Mouse (Mus musculus): ENCODE measurements around the gene Slc39a11.

Slc39a11 gene

DNA sequence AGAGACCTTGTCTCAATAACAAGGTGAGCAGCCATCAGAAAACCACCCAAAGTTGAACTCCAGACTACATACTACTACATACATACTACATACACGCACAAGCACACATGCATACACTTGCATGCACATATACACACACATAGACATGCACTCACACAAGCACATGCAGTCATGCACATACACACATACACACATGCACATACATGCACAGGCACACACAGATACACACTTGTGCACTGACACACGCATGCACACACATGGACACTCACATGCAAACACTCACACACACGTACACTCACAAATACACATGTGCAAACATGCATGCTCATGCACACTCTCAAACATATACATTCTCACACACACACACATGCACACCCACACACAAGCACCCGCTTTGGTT is 242.4 kb downstream of the Slc39a11 start:
- DNase-seq (ENCODE audit: low spot score in 2 of 2): no peak

DNA sequence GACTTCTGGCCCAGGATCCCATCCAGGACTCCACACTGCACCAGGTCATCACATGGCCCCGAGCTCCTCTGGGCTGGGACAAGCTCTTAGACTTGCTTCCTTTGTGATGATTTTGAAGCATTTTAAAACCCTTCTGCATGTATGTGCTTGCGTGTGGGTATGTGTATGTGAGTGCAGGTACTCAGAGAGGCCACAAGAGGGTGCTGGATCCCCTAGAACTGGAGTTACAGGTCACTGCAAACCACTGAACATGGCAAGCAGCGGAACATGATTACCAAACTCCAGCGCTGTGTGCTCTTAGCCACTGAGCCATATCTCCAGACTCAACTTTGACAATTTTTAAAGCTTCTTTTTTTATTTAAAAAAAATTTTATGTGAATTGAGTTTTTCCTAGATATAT is 249.0 kb downstream of the Slc39a11 start:
- DNase-seq (ENCODE audit: low spot score in 2 of 2): no peak

DNA sequence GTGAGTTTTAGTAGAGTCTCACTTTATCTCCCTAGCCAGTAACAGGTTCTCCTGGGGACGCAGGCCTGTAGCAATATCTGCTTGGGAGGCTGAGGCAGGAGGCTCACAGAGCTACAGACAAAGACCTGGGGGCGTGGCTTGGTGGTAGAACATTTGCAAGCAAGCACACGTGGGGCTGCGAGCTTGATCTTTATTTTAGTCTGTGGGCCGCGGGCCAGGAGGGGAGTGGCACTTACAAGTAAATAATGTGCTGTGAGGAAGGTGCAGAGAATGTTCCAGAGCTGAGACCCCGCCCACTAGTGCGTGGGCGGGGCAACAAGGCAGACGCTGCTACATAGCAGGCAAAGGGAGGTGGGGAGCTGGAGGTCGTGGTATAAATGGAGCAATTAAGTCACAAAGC is 250.3 kb downstream of the Slc39a11 start:
- DNase-seq (ENCODE audit: low spot score in 2 of 2): no peak

DNA sequence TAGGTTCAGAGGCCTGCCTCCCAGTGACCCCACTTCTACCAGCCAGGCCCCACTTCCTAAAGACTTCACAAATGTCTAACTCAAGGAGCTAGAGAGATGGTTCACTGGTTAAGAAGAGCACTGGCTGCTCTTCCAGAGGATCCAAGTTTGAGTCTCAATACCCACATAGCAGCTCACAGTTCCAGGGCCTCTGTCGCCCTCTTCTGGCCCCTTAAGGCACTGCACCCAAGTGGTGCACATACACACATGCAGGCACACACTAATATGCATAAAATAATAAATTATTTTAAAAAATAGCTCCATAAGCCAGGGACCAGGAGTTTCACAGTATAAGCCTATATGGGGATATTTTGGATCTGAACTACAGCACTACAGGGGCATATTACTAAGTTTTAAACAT is 252.5 kb downstream of the Slc39a11 start:
- DNase-seq (ENCODE audit: low spot score in 2 of 2): no peak

DNA sequence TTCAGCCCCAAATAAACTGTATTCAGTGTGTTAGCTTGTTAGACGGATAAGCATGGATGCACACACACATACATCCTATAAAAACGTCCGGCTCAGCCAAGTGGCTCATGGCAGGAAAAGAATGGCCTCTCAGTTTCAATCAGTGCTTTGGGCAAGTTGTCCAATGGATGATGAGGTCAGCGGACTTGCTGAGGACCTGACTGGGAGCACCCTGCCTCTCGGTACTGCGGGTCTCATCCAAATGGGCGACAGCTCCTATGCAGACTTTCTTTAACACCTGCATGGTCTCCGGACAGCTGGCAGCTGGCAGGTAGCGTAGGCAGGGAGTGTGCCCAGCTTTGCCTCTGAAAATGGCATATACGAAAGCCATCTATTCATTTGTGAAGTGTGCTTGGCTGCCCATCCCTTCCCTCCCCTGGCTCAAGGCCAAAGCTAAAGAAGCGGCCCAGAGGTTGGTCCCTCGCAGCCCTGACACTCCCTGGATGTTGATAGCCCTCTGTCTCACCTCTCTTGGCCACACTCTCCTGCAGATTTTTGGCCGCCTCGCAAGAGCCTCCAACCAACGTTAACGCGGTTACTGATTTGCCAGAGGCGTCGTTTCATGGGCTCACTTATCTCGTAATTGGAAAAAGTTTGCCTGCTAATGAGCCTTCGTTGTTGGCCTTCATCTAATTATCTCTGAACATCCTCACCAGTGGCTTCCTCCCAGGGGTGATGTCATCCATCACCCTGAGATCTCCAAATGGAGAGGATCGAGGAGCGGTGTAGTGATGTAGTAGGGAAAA is 256.3 kb downstream of the Slc39a11 start:
- no peak for DNase-seq (ENCODE audit: low spot score in 2 of 2)

DNA sequence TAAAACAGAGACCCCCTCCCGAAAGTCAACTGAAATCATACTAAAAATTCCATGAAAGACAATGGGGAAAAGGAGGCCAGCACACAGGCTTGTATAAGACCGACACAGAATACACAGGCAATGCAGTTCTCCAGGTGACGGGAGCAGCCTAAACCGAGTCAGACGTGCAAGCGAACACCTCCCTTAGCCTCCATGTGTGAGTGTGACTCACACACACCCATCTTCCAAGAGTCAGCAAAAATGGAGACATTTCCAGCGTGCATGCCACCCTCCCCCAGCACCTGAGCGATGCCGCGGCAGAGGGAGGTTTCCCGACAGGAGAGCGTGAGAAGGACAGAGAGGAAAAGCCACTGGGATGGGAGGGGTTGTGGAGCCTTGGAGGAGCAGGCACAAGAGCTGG is 258.2 kb downstream of the Slc39a11 start:
- no peak for DNase-seq (ENCODE audit: low spot score in 2 of 2)

DNA sequence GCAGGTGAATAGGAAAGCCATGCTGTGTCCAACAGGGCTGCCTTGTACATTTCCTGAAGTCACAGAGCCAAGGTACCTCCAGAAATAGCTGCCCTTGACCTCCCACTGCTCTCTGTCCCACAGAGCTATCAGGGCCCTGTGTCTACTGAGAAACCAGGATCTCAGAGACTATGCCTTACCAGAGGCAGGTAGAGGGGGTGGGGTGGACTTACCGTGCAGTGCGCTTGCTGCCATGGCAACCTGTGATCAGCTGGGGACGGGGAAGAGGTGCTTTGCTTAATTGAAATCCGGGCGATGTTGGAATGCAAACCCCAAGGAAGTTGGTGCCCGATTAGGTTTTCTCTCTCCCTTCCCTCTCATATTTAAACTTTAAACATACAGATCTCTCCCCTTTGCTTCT is 260.2 kb downstream of the Slc39a11 start:
- DNase-seq (ENCODE audit: low spot score in 2 of 2): no peak

DNA sequence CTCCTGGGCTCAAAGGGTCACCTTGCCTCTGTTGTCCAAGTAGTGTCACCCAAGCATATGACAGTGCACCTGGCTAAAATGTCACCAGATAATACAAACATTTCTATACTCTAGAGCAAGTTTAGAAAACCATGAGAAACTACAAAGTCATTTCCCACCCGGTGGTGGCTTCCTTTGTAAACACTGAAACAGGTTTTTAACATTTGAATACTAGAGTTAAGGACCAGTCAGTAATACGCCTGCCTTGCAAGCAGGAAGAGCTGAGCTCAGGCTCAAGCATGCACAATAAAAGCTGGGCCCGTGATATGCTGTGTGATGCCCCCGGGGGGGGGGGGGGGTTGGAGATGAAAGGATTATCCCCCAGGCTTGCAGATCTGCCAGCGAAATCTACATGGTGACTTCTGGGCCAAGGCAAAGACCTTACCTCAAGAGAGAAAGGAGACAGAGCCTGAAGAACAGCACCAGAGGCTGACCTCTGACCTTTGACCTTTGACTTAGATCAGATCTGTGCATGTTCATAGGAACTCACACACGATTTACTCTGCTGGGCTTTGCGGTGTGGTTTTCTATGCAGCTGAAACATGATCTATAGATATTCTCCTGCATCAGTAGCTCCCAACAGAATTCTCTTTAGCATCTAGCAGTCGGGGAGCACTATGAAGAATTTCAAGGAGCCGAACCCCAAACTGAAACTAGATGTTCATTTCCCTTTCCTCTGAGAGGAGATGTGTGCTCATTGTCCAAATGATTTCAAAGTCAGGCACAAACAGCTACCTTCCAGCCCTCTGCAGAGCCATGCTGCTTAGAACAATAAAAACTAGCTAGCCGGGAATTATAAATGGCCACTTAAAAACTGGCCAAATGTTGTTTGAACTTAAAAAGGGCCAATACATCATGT is 267.0 kb downstream of the Slc39a11 start:
- no peak for DNase-seq (ENCODE audit: low spot score in 2 of 2)

DNA sequence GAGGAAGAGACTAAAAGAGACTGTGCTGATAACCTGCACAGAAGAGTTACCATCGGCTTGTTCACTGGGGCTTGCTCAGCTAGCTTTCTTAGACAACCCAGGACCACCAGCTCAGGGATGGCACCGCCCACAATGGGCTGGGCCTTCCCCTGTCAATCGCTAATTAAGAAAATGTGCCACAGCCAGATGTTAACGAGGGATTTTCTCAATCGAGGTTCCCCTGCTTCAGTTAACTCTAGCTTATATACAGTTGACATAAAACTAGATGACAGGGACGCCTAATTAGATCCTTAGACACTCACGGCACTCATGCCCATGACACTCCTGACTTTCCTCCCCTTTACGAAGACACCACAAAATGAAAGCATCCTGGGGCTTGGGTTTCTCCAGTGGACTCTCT is 268.3 kb downstream of the Slc39a11 start:
- no peak for DNase-seq (ENCODE audit: low spot score in 2 of 2)

DNA sequence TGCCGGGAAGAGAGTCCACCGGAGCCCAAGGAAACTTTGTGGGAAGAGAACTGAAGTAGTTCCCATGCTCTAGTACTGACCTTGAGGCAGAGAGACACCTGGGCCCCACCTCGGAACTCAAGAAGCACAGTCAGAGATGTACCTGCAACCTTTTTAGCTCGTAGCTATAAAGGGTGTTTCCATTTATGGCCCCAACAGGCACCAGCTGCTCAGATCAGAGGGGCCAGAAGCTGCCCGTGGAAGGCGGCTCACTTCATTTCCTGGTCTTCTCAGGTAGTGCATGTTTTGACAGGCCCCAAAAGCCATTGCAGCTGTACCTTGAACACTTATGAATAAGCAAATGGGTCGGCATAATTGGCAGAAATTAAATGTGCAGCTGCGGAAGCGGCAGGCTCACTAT is 271.0 kb downstream of the Slc39a11 start:
- peak in 1 of 2 experiments; percentile 3 for DNase-seq (ENCODE audit: low spot score in 2 of 2)

DNA sequence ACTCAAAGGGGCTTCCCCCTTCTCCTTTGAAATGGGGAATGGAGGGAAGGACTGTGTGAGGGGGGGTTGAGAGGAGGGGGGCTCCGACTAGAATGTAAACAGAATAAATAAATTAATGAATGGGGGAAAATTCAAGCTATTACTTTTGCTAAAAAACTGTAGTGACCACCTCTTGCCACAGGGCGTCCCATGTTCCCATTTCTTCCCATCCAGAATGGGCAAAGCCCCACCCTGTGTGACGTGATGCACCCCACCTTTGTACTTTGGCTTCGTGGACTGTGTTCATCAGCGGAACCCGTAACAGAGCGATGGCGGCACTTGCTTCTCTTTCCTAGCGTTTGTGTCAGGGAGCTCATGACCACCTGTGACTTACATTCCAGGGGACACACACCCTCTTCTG is 273.8 kb downstream of the Slc39a11 start:
- DNase-seq (ENCODE audit: low spot score in 2 of 2): no peak

DNA sequence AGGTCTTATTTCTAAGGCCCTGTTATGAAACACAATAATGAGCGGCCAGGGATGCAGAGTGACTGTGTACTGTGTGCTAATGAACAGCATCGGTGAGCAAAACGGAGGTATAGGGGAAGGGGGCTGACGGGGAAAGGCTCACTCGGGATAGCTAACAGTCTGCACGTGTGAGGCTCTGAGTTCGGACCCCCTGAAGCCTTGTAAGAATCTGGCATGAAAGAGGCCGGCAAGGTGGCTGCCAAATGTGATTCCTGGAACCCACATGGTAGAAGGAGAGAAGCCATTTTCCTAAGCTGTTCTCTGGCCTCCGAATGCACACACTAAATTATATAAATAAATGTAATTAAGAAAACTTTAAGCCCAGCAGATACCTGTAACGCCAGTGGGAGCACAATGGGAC is 276.0 kb downstream of the Slc39a11 start:
- DNase-seq (ENCODE audit: low spot score in 2 of 2): no peak

DNA sequence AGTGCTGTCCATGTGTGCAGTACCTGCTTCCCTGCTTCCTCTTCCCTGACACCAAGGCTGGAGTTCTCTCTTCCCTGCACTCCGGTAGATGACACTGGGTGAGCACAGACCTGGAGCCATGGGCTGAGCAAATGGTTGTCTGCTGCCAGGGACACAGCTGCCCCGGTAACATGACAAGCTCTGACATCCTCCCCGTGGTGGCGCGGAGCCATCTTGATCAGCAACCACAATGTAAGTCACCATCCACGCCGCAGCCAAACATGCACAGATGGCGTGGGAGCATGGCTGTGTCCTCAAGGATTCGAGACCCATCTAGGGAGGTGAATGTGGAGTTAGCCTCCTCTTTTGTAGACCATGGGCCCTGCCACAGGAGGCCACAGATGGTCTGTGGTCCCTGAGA is 276.5 kb downstream of the Slc39a11 start:
- no peak for DNase-seq (ENCODE audit: low spot score in 2 of 2)

DNA sequence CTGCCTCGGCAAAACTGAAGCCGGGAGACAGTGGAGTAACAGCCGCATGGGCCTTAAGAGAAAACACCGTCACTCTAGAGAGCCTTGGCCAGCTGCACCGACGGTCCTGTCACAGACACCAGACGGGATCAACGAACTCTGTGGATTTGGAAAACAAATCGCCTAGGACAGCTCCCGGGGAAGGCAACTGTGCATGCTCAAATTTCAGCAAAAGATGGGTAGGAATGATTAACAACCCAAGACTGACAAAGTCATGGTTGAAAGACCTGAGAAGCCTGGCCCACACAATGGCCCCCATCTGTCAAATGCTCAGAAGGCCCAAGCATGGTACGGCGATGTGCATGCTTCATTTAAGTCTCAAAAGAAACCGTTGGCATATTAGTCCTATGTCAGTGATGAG is 281.8 kb downstream of the Slc39a11 start:
- no peak for DNase-seq (ENCODE audit: low spot score in 2 of 2)

DNA sequence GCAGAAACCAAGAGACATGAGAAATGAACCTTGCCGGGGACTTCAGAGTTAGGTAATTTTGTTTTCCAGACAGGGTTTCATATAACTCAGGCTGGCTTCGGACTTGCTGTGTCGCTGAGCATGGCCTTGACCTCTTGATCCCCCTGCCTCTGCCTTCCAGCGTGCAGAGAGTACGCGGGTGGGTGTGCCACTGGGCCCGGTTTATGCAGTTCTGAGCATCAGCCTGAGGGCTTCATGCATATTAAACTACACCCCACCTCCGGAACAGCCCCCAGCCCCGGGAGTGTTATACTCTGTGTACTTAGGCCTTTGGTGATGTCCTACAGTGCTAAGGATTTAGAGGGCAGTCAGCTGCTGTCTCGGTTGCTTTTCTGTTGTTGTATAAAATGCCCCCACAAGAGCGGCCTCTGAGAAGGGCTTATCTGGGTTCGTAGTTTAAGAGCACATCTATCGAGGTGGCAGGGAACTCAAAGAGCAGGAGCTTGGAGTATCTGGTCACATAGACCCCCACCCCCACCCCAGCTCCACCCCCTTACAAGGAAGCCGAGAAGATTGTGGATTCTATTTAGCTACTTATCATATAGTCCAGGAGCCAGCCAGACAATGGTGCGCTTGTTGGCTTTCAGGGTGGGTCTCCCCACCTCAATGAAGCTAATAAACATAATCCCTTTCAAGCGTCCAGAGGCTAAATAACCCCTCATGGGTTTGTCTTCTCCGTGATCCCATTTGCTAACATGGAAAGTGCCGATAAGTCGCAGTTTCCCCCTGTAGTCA is 283.4 kb downstream of the Slc39a11 start:
- no peak for DNase-seq (ENCODE audit: low spot score in 2 of 2)

DNA sequence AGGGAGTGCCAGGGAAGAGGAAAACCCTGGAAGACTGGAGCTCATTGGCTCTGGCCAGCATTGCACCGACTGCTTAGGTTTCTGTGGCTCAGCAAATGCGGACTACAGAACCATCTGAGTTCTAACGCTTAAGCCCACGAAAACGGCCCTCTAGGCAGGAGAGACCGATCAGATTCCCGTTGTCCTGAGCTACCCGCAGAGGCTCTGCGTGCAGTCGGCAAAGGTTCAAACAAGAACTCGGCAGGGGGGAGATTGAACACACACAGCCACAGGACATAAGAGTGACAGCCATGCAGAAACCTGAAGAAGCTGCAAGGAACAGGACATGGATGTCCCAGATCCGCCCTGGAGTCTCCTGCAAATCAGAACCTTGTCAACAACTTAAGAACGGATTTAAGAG is 286.1 kb downstream of the Slc39a11 start:
- DNase-seq (ENCODE audit: low spot score in 2 of 2): no peak

DNA sequence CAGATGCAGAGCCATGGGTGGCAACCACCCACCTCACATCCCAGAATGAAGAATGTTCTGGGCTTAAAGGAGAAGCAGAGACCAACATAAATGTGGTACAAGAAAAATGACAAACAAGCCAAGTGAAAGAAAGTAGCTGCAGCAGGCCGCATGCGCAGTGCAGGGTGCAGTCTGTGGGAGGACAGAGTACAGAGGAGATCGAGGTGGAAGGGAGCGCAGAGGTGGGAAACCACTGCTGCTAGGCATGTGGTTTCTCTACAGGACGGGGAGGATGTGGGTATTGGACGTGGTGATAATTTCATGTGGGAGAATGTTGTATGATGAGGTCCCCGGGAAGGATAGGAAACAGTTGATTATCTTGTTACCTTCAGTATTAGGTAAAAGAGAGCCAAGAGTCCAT is 287.3 kb downstream of the Slc39a11 start:
- no peak for DNase-seq (ENCODE audit: low spot score in 2 of 2)

DNA sequence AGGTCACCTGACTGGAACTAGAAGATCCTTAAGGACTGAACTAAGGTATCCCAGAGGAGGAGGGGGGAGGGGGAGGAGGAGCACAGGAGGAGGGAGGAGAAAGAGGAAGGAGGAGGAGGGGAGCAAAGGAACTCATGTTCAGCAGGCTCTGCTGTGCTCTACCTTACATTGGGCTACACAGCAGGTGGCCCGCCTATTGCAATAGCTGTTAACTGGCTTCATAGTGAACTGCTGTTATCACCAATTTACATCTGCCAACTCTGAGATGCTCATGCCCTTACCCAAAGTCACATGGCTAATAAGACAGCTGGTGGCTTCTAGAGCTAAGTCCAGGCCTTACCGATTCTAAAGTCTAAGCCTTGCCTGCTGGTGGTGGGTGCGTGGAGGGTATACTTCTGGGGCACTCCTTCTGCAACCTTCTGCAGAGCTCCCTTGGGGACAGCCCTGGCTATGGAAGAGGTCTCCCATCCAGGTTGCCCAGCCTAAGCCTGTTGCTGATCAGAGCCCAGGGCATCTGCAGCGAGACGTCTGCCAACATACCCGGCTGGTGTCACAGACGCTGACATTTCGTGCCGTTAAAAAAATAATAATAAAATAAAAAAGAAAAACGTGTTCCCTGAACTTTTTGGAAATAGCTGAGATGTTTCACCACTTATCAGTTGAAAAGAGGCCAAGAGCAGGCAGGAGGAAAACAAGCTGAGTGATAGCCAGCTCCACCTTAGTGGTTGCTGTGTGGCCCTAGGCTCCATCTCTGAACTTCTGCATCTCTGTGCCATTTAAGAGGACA is 289.6 kb downstream of the Slc39a11 start:
- DNase-seq (ENCODE audit: low spot score in 2 of 2): no peak

DNA sequence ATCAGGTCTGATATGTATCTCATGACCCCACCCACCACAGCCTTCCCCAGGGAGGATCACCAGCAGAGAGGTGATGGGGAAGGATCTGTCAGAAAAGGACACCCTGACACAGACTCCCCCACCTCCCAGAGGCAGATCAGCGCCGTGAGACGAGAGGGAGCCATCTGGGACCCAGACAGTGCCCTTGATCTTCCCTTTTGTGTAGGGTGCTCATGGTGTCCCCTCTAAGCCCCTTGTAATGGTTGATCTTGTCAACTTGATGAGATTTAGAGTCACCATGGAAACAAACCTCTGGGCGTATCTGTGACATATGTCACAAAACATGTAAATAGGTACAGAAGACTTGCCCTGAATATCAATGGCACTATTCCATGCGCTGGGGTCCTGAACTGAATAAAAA is 293.9 kb downstream of the Slc39a11 start:
- no peak for DNase-seq (ENCODE audit: low spot score in 2 of 2)

DNA sequence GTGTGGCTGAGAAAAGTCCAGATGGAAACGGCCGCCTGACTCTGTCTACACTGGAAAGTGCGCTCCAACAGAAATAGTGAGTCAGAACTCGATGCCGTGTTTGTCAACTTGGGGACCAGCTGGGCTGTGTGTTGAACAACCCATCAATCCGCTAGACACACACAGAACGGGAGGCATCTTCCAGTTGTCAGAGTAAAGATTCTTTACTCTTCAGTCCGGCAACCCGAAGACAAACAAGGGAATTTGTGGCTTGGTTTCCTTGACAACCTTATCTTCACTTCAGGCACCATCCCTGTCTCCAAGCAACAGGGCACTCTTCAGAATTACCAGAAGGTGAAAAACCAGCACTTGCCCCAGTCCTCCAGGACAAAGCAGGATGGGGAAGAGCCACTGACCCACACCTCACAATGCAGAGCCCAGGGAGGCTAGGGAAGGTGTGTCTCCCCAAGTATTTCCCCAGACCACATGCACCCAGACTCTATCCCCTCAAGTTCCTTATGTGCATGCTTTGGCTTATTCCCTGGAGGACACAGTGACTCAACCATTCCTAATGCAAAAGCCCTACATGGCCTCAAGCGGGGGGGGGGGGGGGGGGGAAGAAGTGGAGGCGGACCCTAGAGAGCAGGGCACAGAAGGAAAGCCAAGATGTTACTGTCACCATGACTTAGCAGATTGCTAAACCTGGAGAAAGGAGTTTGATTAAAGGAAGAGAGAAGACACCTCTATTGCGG is 297.6 kb downstream of the Slc39a11 start:
- DNase-seq (ENCODE audit: low spot score in 2 of 2): no peak

DNA sequence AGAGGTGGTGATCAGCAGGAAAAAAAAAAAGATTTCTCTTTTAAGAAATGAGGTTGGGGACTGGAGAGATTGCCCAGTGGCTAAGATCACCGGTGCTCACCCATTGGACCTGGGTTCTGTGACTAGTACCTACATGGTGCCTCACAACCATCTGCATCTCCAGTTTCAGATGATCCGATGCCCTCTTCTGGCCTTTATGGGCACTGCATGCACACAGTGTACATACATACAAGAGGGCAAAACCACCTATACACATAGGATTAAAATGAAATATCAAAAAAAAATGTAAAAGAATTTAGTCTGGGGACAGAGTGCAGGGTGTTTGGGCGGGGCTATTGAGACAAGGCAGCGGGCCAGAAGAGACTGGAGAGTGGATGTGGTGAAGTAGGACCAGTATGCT is 299.3 kb downstream of the Slc39a11 start:
- no peak for DNase-seq (ENCODE audit: low spot score in 2 of 2)
